Mouse (Mus musculus): ENCODE data around the gene Gpr152. TPM values are rescaled to one million over a fixed set of nuclear protein-coding genes. Genes with fewer than 3 reads are reported as not detected.

Gene Gpr152
- polyA plus RNA-seq, 1 experiment from 2014 or later, result not detected

DNA sequence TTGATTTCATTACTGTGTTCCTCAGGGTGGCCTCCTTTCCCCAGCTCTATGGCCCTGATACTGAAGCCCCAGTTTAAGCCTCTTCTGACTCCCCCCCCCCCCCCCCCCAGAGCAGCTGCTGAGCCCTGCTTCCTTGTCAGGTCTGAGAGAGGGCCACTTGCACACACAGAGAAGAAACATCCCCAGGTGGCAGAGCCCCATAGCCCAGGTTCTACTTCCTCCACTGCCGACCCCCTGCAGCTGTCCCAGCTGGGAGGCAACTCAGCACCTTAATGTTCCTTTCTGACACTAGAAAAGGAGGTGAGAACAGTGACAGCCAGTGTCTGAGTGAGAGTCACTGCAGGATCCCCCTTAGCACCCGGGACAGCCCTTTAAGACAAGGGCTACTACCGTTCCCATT lies 35.8 kb upstream of the Gpr152 start:
- H3K4me2 ChIP-seq (replicated peaks), result no peak overlapping the region
- H3K4me1 ChIP-seq (replicated peaks; ENCODE audit: control insufficient read depth, insufficient read depth, low read length), result peaks cover 30% of the 10 kb centered on the region
- H3K36me3 ChIP-seq (replicated peaks; ENCODE audit: control insufficient read depth, insufficient read depth), result peaks cover 27% of the 10 kb centered on the region
- DNase-seq (ENCODE audit: low spot score) (no peak), ATAC-seq (ENCODE audit: low FRiP score) (no peak)
- H3K4me3 ChIP-seq (replicated peaks; ENCODE audit: low read length), result no peak overlapping the region
- WGBS, result 88% methylated on average over 3 of the region's 3 CpGs
- H3K9me3 ChIP-seq (ENCODE audit: control insufficient read depth, low read length), result no peaks in the 10 kb centered on the region
- H3K27ac ChIP-seq, result no peak overlapping the region
- peaks cover 9% of the 10 kb centered on the region; the same call in 1 of the 2 replicates for H3K27me3 ChIP-seq (ENCODE audit: control insufficient read depth, insufficient read depth, low read length)
- H3K9ac ChIP-seq, result no peak overlapping the region

DNA sequence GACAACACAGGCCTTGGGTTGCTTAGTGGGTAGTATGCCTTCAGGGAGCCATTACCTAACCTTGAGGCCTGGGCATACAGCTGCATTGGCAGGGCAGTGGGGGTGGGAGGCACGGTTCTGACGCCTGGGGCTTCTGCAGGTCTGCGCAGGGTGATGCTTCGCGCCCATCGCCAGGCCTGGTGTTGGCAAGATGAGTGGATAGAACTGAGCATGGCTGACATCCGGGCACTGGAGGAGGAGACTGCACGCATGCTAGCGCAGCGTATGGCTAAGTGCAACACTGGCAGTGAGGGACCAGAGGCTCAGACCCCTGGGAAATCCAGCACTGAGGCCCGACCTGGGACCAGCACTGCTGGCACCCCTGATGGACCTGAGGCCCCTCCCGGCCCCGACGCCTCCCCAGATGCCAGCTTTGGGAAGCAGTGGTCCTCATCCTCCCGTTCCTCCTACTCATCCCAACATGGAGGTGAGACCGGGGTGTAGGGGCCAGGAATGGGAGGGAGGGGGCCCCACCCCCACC lies 34.9 kb upstream of the Gpr152 start:
- H3K27ac ChIP-seq, result no peak overlapping the region

DNA sequence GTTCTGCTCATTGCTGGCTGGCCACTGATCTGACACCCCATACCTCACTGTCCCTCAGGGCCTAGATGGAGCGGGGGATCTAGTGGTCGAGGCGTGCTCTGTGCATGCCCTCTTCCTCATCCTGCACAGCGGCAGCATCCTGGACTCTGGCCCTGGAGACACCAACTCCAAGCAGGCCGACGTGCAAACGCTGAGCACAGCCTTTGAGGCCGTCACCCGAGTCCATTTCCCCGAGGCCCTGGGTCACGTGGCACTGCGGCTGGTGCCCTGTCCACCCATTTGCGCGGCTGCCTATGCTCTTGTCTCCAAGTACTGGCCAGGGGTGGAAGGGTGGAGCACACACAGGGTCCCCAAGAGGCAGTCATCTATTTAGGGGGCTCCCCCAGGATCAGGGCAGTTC lies 32.9 kb upstream of the Gpr152 start:
- DNase-seq (ENCODE audit: low spot score) (no peak), ATAC-seq (ENCODE audit: low FRiP score) (no peak)
- H3K9ac ChIP-seq, result no peak overlapping the region
- H3K27ac ChIP-seq, result no peak overlapping the region
- no peak overlapping the region for H3K4me2 ChIP-seq (replicated peaks)
- 91% methylated on average over 14 of the region's 14 CpGs for WGBS
- H3K27me3 ChIP-seq (ENCODE audit: control insufficient read depth, insufficient read depth, low read length), result peaks cover 4% of the 10 kb centered on the region; the same call in 1 of the 2 replicates
- H3K9me3 ChIP-seq (ENCODE audit: control insufficient read depth, low read length), result no peaks in the 10 kb centered on the region
- peaks cover 5% of the 10 kb centered on the region; the same call in 1 of the 2 replicates for H3K4me1 ChIP-seq (replicated peaks; ENCODE audit: control insufficient read depth, insufficient read depth, low read length)
- no peak overlapping the region for H3K4me3 ChIP-seq (replicated peaks; ENCODE audit: low read length)
- H3K36me3 ChIP-seq (replicated peaks; ENCODE audit: control insufficient read depth, insufficient read depth), result peaks cover 46% of the 10 kb centered on the region

More for the DNA sequence above, 34.9 kb upstream of the Gpr152 start:
- Histone ChIP-seq H3K9ac (no peak overlapping the region), H3K36me3 (replicated peaks; ENCODE audit: control insufficient read depth, insufficient read depth) (peaks cover 30% of the 10 kb centered on the region), H3K4me3 (replicated peaks; ENCODE audit: low read length) (no peak overlapping the region), H3K4me1 (replicated peaks; ENCODE audit: control insufficient read depth, insufficient read depth, low read length) (peaks cover 20% of the 10 kb centered on the region), H3K27me3 (ENCODE audit: control insufficient read depth, insufficient read depth, low read length) (peaks cover 9% of the 10 kb centered on the region; the same call in 1 of the 2 replicates), H3K4me2 (replicated peaks) (no peak overlapping the region), H3K9me3 (ENCODE audit: control insufficient read depth, low read length) (no peaks in the 10 kb centered on the region)
- ATAC-seq (ENCODE audit: low FRiP score), result no peak
- DNase-seq (ENCODE audit: low spot score), result no peak
- 91% methylated on average over 16 of the region's 16 CpGs for WGBS

DNA sequence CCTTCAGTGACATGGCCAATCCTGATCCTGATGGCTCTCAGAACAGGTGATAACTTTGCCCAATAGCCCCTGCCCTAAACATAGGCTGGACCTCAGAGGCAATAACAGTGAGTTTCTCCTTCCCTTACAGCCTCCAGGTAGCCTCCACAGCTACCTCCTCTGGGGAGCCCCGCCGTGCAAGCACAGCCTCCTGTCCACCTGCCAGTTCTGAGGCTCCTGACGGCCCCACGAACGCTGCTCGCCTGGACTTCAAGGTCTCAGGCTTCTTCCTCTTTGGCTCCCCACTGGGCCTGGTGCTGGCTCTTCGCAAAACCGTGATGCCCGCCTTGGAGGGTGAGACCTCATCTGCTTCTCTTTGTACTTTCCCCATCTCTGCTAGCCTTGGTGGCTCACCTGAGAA lies 31.1 kb upstream of the Gpr152 start:
- no peak for ATAC-seq (ENCODE audit: low FRiP score)
- no peak overlapping the region for H3K9ac ChIP-seq
- peaks cover 60% of the 10 kb centered on the region for H3K36me3 ChIP-seq (replicated peaks; ENCODE audit: control insufficient read depth, insufficient read depth)

DNA sequence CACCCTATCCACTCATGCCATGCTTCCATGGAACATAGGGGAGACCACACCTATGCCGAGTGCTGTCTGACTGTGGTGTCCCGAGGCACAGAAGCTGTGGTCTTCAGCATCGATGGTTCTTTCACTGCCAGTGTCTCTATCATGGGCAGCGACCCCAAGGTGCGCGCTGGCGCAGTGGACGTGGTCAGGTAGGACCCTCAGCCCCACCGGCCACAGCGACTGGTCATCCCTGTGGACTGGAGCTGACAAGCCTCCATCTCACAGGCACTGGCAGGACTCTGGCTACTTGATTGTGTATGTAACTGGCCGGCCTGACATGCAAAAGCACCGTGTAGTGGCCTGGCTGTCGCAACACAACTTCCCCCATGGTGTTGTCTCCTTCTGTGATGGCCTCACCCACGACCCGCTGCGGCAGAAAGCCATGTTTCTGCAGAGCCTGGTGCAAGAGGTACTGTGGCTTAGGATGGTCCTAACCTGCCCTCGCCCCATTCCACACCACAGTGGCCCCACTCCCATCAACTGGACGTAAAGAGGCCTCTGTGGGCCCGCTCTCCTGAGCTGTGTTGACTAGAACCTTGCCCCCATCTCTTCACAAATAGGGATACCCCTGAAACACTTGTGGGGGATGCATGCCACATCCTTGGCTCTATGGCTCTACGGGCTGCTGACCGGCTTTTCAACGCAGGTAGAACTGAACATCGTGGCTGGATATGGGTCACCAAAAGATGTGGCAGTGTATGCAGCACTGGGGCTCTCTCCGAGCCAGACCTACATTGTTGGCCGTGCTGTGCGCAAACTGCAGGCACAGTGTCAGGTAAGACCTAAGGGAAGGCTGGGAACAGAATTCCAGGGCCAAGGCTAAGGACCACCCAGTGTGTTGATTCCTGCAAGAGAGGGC lies 27.3 kb upstream of the Gpr152 start:
- WGBS, result 96% methylated on average over 26 of the region's 26 CpGs
- Histone ChIP-seq H3K27ac (no peak overlapping the region), H3K4me1 (replicated peaks; ENCODE audit: control insufficient read depth, insufficient read depth, low read length) (no peaks in the 10 kb centered on the region), H3K9me3 (ENCODE audit: control insufficient read depth, low read length) (no peaks in the 10 kb centered on the region), H3K9ac (no peak overlapping the region), H3K4me3 (replicated peaks; ENCODE audit: low read length) (no peak overlapping the region), H3K4me2 (replicated peaks) (no peak overlapping the region), H3K36me3 (replicated peaks; ENCODE audit: control insufficient read depth, insufficient read depth) (peaks cover 87% of the 10 kb centered on the region), H3K27me3 (ENCODE audit: control insufficient read depth, insufficient read depth, low read length) (no peaks in the 10 kb centered on the region)
- DNase-seq (ENCODE audit: low spot score), result no peak
- ATAC-seq (ENCODE audit: low FRiP score), result no peak

More for the DNA sequence above, 31.1 kb upstream of the Gpr152 start:
- DNase-seq (ENCODE audit: low spot score), result no peak
- no peaks in the 10 kb centered on the region for H3K27me3 ChIP-seq (ENCODE audit: control insufficient read depth, insufficient read depth, low read length)
- H3K4me3 ChIP-seq (replicated peaks; ENCODE audit: low read length), result no peak overlapping the region
- no peaks in the 10 kb centered on the region for H3K4me1 ChIP-seq (replicated peaks; ENCODE audit: control insufficient read depth, insufficient read depth, low read length)
- H3K9me3 ChIP-seq (ENCODE audit: control insufficient read depth, low read length), result no peaks in the 10 kb centered on the region
- H3K4me2 ChIP-seq (replicated peaks), result no peak overlapping the region
- WGBS, result 86% methylated on average over 9 of the region's 9 CpGs
- H3K27ac ChIP-seq, result no peak overlapping the region

DNA sequence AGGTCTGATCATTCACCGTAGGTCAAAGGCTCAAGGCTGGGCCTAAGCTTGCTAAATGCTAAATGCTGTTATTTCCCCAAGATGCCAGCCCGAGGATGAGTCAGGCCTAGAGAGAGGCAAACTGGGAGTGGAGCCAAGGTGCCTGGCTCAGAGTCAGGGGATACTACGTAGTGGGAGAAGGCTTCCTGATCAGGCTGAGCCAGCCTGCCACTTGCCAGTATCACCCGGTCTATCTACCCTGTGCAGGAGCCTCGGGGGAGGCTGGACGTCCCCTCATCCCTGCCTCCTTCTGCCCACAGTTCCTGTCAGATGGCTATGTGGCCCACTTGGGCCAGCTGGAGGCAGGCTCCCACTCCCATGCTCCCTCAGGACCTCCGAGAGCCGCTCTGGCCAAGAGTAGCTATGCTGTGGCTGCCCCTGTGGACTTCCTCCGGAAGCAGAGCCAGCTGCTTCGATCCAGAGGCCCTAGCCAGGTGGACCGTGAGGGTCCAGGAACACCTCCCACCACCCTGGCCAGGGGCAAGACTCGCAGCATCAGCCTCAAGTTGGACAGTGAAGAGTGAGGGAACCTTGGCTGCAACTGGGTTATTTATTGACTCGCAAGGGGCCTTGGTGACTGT lies 26.3 kb upstream of the Gpr152 start:
- 77% methylated on average over 13 of the region's 13 CpGs for WGBS
- H3K9ac ChIP-seq, result no peak overlapping the region

DNA sequence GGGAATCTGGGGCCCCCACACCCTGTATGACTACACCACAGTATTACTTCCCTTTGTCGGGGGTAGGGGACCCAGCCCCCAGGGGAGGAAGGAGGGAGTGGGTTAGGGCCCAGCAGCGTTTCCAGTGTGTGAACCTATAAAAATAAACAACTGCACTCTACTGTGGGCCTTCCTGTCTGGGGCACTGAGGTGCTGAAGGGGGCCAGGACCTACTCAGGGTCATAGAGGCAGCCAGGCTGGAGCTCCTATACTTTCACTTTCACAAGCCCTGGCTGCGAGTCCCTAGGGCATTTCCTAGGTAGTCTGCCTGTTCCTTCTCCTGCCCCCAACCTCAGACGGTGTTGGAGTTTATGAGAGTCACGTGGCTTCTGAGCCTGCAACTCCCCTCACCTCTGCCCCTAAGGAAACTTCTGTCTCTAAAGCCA lies 25.8 kb upstream of the Gpr152 start:
- Histone ChIP-seq H3K9ac (no peak overlapping the region), H3K36me3 (replicated peaks; ENCODE audit: control insufficient read depth, insufficient read depth) (peaks cover 80% of the 10 kb centered on the region), H3K27ac (no peak overlapping the region), H3K4me2 (replicated peaks) (no peak overlapping the region), H3K4me3 (replicated peaks; ENCODE audit: low read length) (no peak overlapping the region), H3K9me3 (ENCODE audit: control insufficient read depth, low read length) (no peaks in the 10 kb centered on the region), H3K27me3 (ENCODE audit: control insufficient read depth, insufficient read depth, low read length) (no peaks in the 10 kb centered on the region), H3K4me1 (replicated peaks; ENCODE audit: control insufficient read depth, insufficient read depth, low read length) (no peaks in the 10 kb centered on the region)
- ATAC-seq (ENCODE audit: low FRiP score) (no peak), DNase-seq (ENCODE audit: low spot score) (no peak)
- WGBS, result 80% methylated on average over 5 of the region's 5 CpGs

More for the DNA sequence above, 26.3 kb upstream of the Gpr152 start:
- Histone ChIP-seq H3K4me3 (replicated peaks; ENCODE audit: low read length) (no peak overlapping the region), H3K4me1 (replicated peaks; ENCODE audit: control insufficient read depth, insufficient read depth, low read length) (no peaks in the 10 kb centered on the region), H3K9me3 (ENCODE audit: control insufficient read depth, low read length) (no peaks in the 10 kb centered on the region), H3K27ac (no peak overlapping the region), H3K36me3 (replicated peaks; ENCODE audit: control insufficient read depth, insufficient read depth) (peaks cover 85% of the 10 kb centered on the region), H3K4me2 (replicated peaks) (no peak overlapping the region), H3K27me3 (ENCODE audit: control insufficient read depth, insufficient read depth, low read length) (no peaks in the 10 kb centered on the region)
- DNase-seq (ENCODE audit: low spot score) (no peak), ATAC-seq (ENCODE audit: low FRiP score) (no peak)

DNA sequence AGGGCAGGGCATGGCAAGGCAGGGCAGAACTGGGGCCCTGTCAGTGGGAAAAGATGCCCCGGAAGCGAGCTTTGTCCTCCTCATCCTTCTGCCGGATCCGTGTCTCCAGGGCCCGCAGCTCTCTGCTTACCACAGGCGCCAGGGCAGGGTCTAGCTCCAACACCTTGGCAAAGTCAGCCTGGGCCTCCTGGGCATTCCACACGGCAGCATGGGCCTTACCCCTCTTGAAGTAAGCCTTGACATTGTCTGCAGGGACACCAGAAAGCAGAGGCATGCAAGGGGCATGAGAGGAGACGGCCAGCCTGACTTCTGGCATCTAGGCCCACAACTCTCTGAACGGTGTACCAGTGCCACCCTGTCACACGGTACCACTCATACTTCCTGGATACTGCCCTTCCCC lies 25.0 kb upstream of the Gpr152 start:
- DNase-seq (ENCODE audit: low spot score), result no peak
- 93% methylated on average over 10 of the region's 10 CpGs for whole genome bisulfite sequencing
- H3K27me3 ChIP-seq (ENCODE audit: control insufficient read depth, insufficient read depth, low read length), result no peaks in the 10 kb centered on the region
- H3K27ac ChIP-seq, result no peak overlapping the region
- no peak overlapping the region for H3K4me2 ChIP-seq (replicated peaks)
- H3K9me3 ChIP-seq (ENCODE audit: control insufficient read depth, low read length), result no peaks in the 10 kb centered on the region
- H3K4me3 ChIP-seq (replicated peaks; ENCODE audit: low read length), result no peak overlapping the region
- H3K4me1 ChIP-seq (replicated peaks; ENCODE audit: control insufficient read depth, insufficient read depth, low read length), result no peaks in the 10 kb centered on the region
- ATAC-seq (ENCODE audit: low FRiP score), result no peak
- peaks cover 79% of the 10 kb centered on the region for H3K36me3 ChIP-seq (replicated peaks; ENCODE audit: control insufficient read depth, insufficient read depth)
- no peak overlapping the region for H3K9ac ChIP-seq

DNA sequence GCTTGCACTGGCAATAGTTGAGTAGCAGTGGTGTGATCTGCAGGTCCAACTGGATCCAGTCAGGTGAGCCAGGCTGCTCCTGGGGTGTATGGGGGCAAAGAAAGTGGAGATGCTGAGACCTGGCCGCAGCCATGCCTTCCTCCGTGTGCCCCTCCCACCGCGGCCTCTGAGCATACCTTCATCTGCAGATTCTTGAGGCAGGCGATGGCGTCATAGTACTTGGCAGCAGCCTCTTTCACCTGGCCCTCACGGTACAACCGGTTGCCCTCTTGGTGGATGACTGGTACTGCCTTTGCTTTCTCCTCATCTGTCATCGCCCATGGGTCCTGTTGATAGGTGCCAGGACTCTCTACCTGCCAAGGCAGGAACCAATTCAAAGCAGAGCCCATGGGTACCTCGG lies 24.4 kb upstream of the Gpr152 start:
- Histone ChIP-seq H3K9ac (no peak overlapping the region), H3K9me3 (ENCODE audit: control insufficient read depth, low read length) (no peaks in the 10 kb centered on the region), H3K36me3 (replicated peaks; ENCODE audit: control insufficient read depth, insufficient read depth) (peaks cover 73% of the 10 kb centered on the region), H3K4me3 (replicated peaks; ENCODE audit: low read length) (no peak overlapping the region), H3K27me3 (ENCODE audit: control insufficient read depth, insufficient read depth, low read length) (no peaks in the 10 kb centered on the region), H3K27ac (no peak overlapping the region), H3K4me1 (replicated peaks; ENCODE audit: control insufficient read depth, insufficient read depth, low read length) (0 out of 2 replicates have a peak, but pooled peaks cover under 1% of the 10 kb centered on the region), H3K4me2 (replicated peaks) (no peak overlapping the region)
- 97% methylated on average over 10 of the region's 10 CpGs for WGBS
- ATAC-seq (ENCODE audit: low FRiP score) (no peak), DNase-seq (ENCODE audit: low spot score) (no peak)

Measured in hindbrain, embryonic 14.5 days (tissue).